Mouse (Mus musculus): ENCODE data around the gene Cope.

DNA sequence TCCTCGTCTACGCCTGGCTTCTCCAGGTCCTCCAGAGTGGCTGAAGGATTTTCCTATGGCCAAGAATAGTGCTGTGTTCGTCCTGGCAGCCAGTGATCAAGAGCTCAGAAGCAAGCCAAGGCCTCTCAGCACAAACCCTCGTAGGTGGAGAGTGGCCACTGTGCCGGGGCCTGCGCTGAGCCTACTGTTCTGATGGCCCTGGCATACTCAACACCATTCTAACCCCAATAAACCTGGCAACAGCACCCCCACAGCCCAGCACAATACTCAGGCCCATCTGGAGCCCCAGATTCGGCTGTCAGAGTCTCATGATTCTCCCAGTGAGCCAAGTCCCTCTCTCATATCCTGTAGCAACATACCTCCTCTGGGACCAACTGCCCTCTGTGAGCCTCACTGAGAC, 38.3 kb downstream of the Cope start:
- TF ChIP-seq CTCF (IDR thresholded peaks at IDR 0.05; ENCODE audit: borderline replicate concordance, insufficient read depth, low read length) (no peak), POLR2A (IDR thresholded peaks at IDR 0.05; ENCODE audit: low read depth, low read length) (no peak)
